Mouse (Mus musculus) frontal cortex, postnatal 10 days (tissue): ENCODE results near the gene Epha4.

Source experiments
- DNase-seq, 2 experiments: peaks; one replicate each; pipeline ENCODE4 v3.0.0; 2022; ENCODE audit warnings: low spot score in 2 of 2, mixed read lengths in 1 of 2

Gene Epha4

DNA sequence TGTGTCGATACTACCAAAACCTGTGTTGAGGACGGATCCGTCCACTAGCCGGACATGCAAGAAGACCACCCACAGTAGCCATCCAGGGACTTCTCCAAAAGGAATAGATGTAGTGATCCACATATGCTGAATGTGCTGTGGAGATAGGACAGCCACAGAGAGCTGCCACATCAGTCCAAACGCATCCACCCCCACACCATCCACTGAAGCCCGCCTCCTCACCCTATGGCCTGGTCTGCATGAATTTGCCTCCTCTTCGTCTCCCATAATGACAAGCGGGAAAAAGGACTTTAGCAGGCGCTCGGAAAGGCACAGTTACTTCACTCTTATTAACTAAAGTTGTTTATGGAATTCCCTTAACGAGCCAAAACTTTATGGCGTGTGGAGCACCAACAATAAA is 68.5 kb downstream of the Epha4 start:
- no peak for DNase-seq

DNA sequence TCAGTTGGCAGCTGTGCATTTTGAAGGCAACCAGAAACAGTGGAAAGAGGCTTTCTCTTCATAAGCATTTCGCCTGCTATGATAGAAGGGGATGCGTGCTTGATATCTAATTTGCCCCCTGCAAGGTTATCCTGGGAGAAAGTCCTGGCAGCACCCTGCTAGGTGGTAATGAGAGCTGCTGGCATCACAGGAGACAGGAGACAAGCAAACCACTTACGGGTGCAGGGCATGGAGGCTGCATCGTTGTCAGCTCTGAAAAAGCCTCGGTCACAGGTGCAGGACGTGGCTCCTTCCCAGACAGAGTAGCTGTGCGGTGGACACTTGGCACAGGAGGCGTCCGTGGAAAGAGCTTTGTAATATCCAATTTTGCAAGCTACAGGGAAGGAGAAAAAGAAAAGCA is 70.2 kb downstream of the Epha4 start:
- no peak for DNase-seq

DNA sequence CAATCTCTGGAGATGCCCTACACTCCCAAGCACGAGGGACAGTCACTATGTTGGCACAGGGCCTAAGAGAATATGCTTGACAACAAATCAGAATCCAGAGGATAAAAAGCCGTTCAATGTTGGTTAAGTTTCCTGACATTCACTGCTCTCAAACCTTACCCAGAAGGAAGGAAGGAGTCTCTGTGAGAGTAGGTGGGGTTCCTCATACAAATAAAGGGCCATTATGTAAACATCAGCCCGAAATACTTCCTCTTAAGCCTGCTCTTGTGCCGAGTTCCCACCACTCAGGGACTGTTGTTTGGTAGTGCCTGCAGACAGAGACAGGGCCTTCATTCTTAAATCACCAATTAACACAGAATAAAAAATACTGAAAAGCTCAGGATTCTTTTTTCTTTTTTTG is 72.9 kb downstream of the Epha4 start:
- no peak for DNase-seq

DNA sequence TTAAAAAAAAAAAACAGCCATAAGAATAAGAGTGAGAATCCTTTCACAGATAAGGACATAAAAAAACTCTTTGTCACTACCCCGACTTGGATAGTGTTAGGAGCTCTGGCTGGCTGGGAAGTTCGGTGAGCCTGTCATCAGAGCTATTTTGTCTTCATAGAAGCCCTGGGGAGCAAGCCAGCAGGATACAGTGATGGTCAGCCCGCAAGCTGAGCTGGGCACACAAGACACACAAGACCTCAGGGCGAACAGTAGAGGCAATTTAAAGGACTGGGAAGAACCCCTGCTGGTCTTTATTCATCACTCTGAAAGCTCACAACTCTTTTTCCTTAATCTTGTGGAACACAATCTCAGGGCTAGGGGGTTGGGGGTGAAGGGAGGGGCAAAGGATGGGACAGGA is 73.5 kb downstream of the Epha4 start:
- no peak for DNase-seq

DNA sequence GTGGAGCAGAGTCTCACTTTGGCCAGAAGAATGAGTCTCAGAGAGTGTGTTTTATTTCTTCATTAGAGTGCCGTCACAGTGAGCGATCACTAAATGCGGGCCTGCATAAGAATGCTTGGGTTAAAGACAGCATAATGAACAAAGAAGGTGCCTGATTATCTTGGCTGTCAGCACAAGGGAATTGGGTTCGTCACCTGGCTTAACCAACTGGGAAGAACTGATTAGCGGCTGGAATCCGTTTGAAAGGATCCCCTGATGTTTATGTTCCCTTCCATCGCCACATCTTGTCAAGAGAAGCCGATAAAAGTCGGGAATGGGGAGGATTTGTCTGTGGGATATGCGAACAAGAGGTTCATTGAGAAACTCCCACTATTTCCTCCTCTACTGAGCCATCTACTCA is 74.4 kb downstream of the Epha4 start:
- DNase-seq = no peak

DNA sequence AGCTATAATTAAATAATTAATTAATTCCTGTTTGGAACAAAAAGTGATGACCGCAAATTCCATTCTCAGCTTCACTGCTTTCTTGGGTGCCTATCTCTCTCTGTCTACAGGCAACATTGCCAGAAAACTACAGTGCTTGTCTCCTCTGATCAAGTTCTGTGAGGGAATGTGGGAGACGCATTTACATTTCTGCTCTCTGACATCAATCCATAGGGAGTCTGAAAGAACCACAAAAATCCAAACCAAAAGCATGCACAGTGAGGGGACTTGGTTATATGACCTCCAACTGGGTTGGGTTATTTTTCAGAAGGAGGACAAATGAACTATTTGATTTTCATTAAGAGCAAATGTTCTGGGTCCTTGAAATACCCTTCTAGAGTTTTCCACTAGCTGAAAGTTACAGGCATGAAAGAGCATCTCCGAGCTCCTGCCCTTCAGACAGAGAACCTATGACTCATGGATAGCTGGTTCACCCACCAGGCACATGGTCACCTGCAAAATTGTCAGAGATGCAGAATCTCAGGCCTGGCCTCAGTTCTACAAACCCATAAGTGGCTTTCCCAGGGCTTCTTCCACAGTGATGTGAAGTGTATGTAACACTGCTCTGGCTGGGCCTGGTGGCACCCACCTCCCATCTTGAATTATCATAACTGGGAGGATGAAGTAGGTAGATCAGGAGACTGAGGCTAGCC is 75.4 kb downstream of the Epha4 start:
- no peak for DNase-seq

DNA sequence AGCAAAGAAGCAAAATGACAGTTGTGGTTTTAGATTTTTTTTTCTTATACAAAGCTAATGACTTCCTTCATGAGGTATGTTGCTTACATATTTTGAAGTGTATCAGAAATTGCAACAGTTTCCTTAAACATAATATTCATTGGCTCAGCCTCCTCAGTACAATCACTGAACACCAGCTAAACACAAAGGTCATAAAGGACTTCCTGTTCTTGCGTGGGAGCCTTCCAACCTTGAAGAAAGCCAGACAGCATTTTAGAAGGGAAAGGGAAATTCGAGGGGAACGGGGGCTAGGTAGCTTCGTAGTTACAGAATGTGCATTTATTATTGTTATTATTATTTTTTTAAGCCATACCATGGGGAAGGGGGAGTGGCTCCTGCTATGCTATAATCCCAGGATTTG is 76.2 kb downstream of the Epha4 start:
- no peak for DNase-seq

DNA sequence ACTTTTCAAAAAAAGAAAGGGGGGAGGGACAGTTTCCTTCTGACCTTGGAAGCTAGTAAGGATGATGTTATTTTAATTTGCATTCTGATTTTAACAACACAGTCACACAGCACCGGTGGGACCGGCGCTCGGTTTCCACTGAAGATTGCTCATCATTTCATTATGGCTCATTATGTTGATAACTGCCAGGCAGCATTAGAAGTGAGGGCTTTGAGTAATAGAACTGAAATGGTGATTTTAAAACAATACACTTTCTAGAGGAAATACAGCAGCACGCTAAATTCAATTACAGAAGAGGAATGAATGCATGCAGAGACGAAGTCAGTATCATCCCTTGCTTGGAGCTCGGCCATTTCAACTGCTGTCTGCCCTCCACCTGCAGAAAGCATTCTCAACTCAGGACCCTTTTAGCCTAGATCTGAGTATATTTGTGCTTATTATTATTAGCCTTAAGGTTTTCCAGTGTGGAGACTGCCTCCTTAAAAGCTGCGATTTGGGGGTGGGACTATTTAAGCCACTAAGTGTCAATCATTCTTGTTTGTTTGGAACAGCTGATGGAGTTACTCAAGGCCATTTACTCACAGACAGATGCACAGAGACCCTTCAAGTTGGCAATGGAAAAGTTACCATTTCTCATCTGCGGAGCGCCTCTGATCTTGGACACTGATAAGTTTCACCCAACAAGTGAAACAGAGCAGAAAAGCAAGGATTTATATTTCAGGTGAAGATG is 76.8 kb downstream of the Epha4 start:
- DNase-seq = no peak

DNA sequence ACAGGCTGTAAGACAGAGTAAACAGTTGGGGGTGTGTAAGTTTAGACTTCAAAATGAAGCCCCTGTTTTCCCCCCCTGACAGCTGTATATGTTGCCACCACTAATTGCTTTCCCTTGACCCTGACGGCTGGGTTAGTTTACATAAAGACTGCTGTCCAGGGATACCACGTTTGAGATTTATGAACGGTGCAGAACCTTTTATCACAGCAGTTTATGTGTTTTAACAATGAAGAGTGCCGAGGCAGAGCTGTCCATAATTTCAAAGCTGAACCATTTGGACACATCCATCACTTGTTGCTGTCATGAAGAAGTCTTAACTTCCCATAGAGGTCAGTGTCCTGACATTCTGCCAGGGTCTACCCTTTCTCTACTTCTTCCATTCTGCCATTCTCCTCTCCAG is 79.8 kb downstream of the Epha4 start:
- no peak for DNase-seq

DNA sequence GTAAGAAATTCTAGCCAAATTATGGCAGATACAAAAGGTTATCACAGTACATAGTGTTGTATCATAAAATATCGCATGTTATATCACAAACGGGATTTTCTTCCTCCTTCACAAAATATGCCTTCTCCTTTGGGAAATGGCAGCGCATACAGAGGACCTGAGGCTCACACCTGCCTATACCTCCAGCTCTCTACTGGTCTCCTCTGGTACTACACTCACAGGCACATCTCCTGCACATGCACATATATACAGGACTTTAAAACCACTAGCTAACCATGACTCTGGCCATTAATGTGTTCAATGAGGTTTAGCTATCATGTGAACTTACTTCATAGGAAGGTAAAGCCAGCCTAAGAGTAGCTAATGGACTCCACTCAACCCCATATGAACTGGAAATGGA is 81.7 kb downstream of the Epha4 start:
- DNase-seq = no peak

DNA sequence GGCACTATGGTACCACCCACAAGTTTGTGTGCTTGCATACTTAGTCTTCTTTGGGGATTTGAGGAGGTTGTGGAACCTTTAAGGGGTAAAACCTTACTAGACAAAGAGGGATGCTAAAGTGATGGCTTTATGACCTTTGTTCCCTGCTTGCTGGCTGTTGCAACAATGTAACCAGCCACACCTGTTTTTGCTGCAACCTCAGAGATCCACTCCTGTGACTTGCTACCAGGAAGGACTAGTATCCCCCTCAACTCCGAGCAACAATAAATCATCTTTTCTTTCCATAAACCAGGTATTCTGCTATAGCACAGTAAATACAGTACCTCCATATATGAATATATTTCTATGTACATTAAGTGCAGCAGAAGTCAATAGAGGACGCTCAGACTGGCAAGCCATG is 82.4 kb downstream of the Epha4 start:
- DNase-seq = no peak

DNA sequence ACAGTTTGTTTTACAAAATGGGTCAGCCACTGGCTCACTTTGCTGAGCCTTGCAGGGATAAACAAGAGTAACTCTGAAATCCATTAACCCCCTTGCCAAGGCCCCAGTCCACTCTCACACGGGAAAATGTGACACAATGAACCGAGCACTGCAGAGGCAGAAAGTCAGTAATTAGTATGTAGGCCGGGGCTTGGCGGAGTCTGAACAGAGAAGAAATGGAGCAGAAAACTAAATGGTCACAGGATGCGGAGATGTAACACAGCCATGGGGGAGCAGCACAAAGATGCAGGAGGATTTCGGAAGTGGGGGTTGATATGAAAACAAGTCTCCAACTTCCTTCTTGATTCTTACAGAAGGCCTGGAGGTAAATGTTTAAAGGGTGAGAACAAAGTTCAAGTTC is 85.7 kb downstream of the Epha4 start:
- no peak for DNase-seq

DNA sequence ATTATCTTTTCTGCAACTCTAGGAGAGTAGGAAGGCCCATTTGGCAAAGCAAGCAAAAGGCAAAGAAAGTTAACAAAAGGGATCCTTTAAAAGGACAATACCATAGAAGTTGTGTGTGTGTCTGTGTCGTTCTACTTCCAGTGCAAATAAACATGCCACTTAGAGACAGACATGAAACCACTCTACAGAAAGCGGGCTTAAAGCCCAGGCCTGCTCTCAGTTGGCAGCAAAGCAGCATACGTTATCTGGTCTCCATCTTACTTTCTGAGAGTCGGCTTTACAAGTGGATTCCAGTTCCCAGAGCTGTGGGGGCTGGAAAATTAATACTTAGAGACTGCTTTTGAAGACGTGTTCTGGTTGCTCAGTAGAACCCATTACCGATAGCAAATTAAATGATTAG is 87.9 kb downstream of the Epha4 start:
- no peak for DNase-seq

DNA sequence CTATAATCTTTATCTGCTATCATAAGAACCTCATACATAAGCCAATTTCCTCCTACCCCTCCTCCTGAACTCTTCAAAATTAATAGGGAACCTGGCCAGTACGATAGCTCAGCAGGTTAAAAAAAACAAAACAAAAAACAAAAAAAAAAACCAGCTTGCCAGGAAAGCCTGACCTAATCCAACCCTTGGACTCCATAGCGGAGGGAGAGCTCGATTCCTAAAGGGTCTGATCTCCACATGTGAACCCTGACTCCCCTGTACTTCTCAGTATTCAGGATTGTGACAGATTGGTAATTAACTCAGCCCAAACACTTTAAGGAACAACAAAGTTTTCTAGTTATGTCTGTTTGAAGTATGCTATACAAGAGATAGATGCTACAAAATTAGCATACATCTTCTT is 89.7 kb downstream of the Epha4 start:
- DNase-seq = no peak

DNA sequence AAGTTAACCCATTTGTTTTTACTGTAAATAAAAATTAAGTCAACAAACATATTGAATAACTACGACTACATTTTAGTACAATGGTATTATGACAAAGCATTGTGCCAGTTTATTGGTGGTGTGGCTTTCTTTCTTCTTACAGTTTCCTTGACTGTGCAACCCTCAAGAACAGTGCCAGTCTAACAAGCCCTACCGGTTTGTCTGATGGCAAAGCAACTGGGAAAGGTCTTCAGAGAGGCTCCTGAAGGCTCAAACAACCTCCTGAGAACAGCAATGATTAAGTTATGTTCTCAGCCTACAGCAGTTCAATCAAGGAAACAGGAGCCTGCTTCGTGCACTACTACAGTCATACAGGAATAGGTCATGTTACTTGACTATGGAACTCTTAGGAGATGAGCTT is 93.8 kb downstream of the Epha4 start:
- no peak for DNase-seq

DNA sequence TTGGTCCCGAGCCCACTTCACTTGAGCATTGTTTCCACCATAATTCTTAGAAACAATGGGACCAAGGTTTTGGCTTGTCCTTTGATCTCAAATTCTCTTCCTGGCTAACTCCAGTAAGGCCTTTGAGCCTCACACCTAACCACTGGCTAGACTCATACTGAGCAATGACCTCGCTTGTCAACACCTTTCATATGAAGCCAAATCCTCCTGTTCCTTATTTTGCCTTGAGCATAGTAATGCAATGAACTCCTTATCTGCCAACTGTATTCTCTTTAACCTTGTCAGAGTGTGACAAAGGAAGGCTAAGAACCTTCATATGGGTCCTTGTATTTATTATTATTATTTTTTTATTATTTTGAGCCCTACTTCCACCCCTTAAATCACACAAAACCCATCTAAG is 94.5 kb downstream of the Epha4 start:
- no peak for DNase-seq

DNA sequence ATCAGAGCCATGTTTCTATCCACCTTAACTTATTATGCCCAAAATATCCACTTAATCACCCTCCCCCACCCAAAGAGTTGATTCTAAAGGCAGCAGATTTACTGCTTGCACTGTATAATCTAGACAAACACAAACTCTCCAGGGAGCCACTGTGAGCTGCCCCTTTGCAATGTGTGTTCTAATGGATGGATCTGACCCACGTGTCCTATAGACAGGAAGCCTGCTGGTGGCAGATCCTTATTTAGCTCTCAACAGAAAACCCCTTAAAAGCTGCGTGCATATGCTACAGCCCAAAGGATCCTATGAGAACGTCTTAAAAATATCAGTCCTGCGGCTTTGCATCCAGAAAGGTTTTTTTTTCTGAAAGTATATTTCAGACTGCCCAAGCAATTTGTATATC is 98.0 kb downstream of the Epha4 start:
- no peak for DNase-seq

DNA sequence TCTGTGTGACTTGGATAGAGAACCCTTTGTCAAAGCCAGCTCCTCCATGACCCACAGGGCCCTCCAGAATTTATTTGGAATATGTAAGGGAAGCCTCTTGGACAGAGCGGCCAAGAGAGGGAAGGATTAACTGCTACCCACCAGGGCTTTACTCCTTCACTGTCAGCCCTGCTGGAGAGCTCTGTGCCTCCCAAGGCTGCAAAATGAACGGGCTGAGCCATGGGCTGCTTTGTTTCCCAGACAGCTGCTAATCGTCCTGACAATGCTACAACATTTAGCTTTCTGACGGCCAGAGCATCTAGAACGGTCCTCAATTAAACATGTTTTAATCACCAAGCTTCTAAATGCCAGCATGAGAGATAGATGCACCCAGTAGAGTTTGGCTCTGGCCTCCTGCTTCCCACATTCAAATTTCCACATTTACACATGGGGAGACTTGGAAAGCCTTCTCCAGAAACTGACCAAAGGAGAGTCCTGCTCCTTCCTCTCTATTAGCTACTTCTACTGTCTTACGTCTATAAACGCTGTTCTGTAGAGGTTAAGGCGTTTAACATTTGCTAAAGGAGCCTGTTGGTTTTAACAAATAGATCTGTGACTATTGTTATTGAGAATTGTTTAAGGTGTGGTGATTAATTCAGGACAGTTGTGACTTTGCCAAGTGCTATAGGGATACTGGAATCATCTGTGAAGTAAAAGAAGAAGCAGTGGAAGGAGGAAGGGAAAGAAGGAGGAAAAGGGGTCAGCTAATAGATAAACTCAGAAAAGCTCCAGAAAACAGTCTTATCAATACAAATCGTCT is 101.8 kb downstream of the Epha4 start:
- DNase-seq = no peak

DNA sequence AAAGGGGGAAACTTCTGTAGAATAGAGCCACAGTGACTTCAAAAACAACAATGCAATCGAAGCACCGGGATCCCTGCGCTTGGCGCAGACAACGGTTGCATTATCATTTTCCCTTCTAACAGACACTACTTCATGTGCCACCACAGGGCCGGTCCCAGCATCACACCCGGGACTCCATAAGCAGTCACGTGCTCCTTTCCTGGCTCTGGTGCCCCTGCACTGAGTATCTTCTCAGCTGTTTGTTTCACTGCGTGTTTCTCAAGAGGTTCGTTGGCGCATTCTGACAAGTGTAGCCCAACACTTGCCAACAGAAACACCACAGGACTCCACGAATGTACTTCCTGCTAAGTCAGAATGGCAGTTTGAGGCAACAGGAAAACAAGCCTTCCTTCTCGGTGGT is 102.6 kb downstream of the Epha4 start:
- DNase-seq = no peak

DNA sequence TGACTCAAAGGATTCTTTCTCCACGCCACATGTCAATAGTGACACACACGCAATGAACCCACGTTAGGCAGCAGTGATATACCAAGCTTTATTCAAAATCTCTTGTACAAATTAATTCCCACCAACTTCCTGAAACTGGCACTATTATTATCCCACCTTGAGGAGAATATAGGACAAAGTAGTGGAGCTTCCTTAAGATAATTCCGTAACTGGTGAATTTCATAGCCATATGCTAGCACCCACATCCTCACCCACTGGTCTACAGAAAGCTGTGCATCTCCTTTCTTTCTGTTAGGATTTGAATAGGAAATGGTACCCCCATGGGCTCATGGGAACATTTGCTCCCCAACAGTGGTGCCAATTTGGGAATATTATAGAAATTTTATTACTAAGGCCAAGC is 103.7 kb downstream of the Epha4 start:
- DNase-seq = no peak

DNA sequence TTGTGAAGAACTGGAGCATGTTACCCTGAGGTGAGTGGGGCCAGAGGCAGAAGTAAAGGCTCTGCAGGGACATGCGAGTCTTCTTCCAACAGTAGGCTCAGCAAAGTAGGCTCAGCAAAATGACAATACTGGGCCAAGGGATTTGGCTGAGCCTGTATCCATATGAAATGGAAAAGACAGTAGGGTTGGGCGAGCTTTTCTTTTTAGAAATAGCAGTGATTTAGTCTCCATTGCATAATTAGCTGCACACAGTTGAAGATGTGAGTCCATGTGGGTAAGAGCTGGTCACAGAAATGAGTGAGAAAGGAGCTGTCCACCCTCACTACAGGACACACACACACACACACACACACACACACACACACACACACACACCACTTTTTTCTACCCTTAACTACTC is 104.2 kb downstream of the Epha4 start:
- DNase-seq = no peak

DNA sequence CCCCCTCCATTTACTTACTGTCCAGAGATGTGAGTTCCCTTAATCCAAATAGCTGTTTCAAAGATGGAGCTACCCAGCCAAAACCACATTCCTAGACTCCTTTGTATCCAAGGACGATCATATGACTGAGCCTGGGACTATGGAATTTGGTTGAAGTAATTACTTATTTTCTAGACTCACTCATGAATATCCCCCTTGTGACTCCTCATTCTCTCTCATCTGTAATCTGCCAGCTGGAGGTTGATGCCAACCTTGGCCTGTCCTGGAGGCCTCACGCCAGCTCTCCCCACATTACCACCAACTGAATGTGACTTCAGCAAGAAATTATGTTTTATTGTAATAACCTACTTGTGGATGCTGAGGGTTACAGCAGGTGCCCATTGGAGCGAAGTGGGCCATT is 104.7 kb downstream of the Epha4 start:
- DNase-seq = no peak

DNA sequence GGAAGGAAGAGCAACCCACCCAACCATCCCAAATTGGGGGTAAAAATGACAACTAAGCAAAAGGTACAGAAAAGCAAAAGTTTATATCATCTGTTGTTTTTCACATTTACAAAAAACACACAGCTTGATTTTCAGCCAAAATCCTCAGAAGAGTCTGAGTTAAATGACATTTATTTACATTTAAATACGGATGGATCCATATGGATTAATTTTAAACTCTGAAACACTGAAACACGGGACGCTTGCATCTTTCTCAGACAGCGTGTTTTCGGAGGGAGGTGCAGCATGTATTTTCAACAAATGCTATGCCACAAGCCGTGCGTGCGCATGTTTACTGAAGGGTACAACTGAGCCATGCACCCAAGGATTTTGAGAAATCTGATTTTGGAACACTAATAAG is 105.4 kb downstream of the Epha4 start:
- no peak for DNase-seq
